Mouse (Mus musculus): ENCODE data around the gene Vps9d1.
A peak's percentile ranks its signal among the peaks of the same experiment; 100 is the strongest.
"Not testable (repeated sequence)": the region's sequence is repeated elsewhere in the genome, so short reads cannot be mapped to it uniquely, and the experiment has no call there.

Vps9d1 gene

DNA sequence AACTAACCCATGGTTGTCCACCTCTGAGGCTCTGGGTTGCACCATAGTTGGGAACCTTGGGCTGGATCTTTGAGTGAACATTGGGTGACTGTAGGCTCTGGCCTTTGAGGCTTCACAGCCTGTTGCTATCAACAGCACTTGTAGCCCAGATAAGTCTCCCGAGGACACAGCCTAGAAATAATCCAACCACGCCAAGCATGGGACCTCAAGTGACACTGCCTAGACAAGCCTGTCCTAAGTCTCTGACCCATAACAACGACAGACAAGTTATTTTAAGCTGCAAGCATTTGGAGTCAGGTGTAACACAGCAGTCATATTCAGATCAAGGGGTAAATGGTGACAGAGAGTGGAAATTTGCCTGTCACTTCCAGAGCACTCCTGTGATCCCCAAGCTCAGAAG lies 38.7 kb downstream of the Vps9d1 start:
- DNase-seq (ENCODE audit: low spot score) = no peak

DNA sequence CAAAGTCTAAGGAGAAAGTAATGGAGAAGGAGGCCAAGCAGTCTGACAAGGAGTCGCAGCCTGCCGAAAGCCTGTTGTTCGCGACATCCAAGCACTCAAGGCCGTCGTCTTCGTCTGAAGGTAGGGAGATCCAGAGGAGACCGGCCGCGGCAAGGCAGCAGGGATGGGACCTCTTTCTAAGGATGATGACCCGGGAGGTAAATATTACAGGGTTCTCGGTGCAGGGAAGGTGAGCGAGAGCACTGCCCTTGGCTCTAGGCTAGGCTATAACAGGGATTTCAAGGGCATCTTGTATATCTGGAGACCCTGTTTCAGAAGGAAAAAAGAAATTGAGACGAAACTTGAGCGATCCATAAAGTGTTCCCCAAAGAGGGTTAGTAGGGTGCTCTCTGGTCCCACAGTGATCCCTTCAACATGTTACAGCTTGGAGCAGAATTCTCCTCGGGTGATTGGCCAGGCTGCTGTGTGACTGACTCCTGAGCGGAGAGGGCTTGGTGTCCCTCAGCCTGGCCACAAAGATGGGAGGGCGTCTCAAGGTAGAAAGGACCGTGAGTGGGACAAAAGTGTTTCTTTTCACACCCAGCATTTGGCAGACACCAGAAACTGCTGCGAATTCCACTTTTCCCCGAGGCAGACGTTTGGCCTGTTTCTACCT lies 40.9 kb downstream of the Vps9d1 start:
- DNase-seq (ENCODE audit: low spot score) = peak; percentile 10

GRCm38 (mm10) chr8:123212321-123213117 lies 41.6 kb downstream of the Vps9d1 start, which contains the start of the genes Chmp1a and Spata33:
TSS of gene Chmp1a (minus strand) at chr8:123212763.
TSS of gene Spata33 (plus strand) at chr8:123212832.
- peak; percentile 95 for DNase-seq (ENCODE audit: low spot score)

DNA sequence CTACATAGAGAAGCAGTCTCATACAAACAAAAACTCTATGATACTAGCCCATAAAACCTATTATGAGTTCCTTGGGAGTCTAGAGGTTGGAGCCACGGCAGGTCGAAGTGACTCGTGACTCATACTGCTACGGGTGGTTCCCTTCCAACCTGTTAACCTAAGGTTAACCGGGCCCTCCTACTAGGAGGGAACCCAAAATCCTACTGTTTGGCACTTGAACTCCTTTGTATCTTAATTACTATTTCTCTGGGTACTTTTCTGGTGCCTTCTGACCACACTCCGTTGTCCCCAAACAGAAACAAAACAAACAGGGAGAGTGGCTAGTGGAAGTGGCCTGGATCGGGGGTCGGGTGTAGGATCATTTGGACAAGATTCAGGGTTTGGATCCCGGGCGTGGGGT lies 42.3 kb downstream of the Vps9d1 start:
- DNase-seq (ENCODE audit: low spot score) = no peak

- no peak for DNase-seq (ENCODE audit: low spot score)
Observed at GRCm38 (mm10) chr8:123203571-123203970, 50.6 kb downstream of the Vps9d1 start.

GRCm38 (mm10) chr8:123202288-123202687 lies 51.9 kb downstream of the Vps9d1 start:
- peak; percentile 77 for DNase-seq (ENCODE audit: low spot score)

DNA sequence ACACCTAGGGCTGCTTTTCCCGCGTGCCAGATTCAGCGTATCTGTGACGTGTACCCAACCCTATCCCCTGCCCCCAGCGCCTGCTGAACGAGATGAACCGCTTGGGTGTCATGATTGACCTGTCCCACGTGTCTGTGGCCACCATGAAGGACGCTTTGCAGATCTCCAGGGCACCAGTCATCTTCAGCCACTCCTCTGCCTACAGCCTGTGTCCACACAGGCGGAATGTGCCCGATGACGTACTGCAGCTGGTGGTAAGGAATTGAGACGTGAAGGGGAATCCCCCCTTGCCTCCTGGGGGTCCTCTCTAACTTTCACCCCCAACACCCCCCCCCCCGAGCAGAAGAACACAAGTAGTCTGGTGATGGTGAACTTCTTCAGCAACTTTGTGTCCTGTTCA lies 54.3 kb downstream of the Vps9d1 start:
- no peak for DNase-seq (ENCODE audit: low spot score)

DNA sequence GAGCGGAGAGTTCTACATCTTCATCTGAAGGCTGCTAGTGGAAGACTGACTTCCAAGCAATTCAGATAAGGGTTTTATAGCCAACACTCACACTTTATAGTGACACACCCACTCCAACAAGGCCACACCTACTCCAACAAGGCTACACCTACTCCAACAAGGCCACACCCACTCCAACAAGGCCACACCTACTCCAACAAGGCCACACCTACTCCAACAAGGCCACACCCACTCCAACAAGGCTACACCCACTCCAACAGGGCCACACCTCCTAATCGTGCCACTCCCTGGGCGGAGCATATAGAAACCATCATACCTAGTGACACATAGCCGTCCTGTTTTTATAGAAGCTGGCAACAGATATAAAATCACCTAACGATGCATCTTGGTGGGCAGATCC lies 57.1 kb downstream of the Vps9d1 start:
- DNase-seq (ENCODE audit: low spot score) = not testable (repeated sequence)

GRCm38 (mm10) chr8:123193771-123194170 lies 60.4 kb downstream of the Vps9d1 start:
- no peak for DNase-seq (ENCODE audit: low spot score)

Data from embryo, embryonic 10 days (tissue).